Mouse (Mus musculus) E14TG2a.4 (cell line): ENCODE data around the gene Pax1.
A peak's percentile ranks its signal among the peaks of the same experiment; 100 is the strongest.

Source experiments
- H3K27me3 ChIP-seq: 2 replicates; pipeline ENCODE4 v1.6.1; 2014; ENCODE audit warnings: low read length, control low read depth; ENCODE audit not compliant: insufficient read depth
- H3K36me3 ChIP-seq: 2 replicates; pipeline ENCODE4 v1.6.1; 2014; ENCODE audit warnings: low read length, control low read depth; ENCODE audit not compliant: insufficient read depth
- H3K4me1 ChIP-seq: replicated peaks from 2 replicates; pipeline ENCODE4 v1.6.1; 2014; ENCODE audit warnings: low read depth, low read length, control low read depth
- H3K4me3 ChIP-seq: replicated peaks from 2 replicates; pipeline ENCODE4 v1.5.1; 2014; ENCODE audit warnings: mild to moderate bottlenecking, low read length
- H3K9me3 ChIP-seq: 2 replicates; pipeline ENCODE4 v1.6.1; 2014; ENCODE audit warnings: low read length, control low read depth
- CTCF ChIP-seq: conservative IDR thresholded peaks from 2 replicates; pipeline ENCODE4 v1.5.1; 2014; ENCODE audit warnings: low read length
- NANOG ChIP-seq: IDR thresholded peaks from 2 replicates; pipeline ENCODE4 v1.6.1; 2014; ENCODE audit warnings: borderline replicate concordance, low read length, mixed read lengths
- POU5F1 ChIP-seq: IDR thresholded peaks from 2 replicates; pipeline ENCODE4 v1.6.1; 2014; ENCODE audit warnings: low read length, borderline replicate concordance

Gene Pax1

DNA sequence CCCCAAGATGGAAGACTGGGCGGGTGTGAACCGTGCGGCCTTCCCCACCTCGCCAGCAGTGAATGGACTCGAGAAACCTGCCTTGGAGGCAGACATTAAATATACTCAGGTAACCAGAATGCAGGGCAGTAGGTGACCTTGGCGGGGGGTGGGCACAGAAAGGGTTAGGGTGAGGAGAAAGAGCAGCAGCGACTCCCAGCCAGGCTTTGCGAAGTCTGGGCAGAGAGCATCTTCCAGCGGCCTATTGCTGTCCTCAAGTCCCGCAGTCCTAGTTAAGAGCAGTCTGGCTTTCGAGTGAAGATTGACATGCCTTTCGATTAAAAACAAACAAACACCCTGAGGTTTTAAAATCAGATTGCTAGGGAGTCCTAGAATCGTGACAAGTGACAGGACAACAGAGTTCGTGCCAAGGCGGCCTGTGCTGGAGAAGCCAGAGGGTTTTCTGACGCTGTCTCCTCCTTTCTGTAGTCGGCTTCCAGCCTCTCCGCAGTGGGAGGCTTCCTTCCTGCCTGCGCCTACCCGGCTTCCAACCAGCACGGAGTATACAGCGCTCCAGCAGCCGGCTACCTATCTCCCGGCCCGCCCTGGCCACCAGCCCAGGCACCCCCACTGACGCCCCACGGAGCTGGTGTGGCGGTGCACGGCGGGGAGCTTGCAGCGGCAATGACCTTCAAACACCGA is 6.3 kb downstream of the Pax1 start:
- TF ChIP-seq POU5F1 (no peak), NANOG (no peak), CTCF (no peak)
- peaks cover 88% of the 10 kb centered on the region for H3K27me3 ChIP-seq
- peaks cover 61% of the 10 kb centered on the region for H3K4me1 ChIP-seq
- H3K9me3 ChIP-seq: no peaks in the 10 kb centered on the region; the same call in 1 of the 2 replicates
- H3K4me3 ChIP-seq: peak overlapping the region; percentile 29; the same call in 1 of the 2 replicates
- no peaks in the 10 kb centered on the region for H3K36me3 ChIP-seq

DNA sequence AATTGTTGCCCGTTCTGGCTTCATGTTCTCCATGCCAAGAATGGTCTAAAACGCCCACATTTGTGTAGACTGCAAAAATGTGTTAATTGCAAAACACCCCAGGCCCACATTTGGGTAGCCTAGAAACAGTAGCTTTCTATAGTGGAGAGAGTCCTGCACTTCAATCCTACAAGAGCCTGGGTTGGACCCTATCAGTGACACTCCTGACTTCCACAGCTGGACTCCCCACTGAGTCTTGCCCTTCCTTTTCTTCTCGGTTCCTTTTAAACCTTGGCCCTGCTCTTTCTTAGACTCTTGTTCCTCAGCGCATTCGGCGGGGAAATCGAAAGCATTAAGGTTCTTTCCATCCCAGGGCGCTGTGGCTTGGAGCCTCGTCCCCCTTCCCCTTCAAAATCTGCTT is 7.8 kb downstream of the Pax1 start:
- TF ChIP-seq NANOG (no peak), CTCF (no peak), POU5F1 (no peak)
- H3K36me3 ChIP-seq: no peaks in the 10 kb centered on the region

GRCm38 (mm10) chr2:147370091-147370490 is 8.4 kb downstream of the Pax1 start:
- Histone ChIP-seq H3K4me1 (peaks cover 58% of the 10 kb centered on the region), H3K27me3 (peaks cover 89% of the 10 kb centered on the region), H3K9me3 (no peaks in the 10 kb centered on the region), H3K36me3 (no peaks in the 10 kb centered on the region), H3K4me3 (no peak overlapping the region)
- TF ChIP-seq CTCF: no peak
- TF ChIP-seq POU5F1: no peak
- no peak for TF ChIP-seq NANOG

More for the DNA sequence above, 7.8 kb downstream of the Pax1 start:
- peaks cover 87% of the 10 kb centered on the region for H3K27me3 ChIP-seq
- no peaks in the 10 kb centered on the region for H3K9me3 ChIP-seq
- H3K4me3 ChIP-seq: no peak overlapping the region
- H3K4me1 ChIP-seq: peaks cover 58% of the 10 kb centered on the region

- Histone ChIP-seq H3K36me3 (no peaks in the 10 kb centered on the region), H3K9me3 (no peaks in the 10 kb centered on the region), H3K4me1 (peaks cover 46% of the 10 kb centered on the region), H3K27me3 (peaks cover 82% of the 10 kb centered on the region), H3K4me3 (no peak overlapping the region)
- no peak for TF ChIP-seq POU5F1
- TF ChIP-seq CTCF: no peak
- TF ChIP-seq NANOG: no peak
Observed at GRCm38 (mm10) chr2:147371289-147371688, 9.6 kb downstream of the Pax1 start.

GRCm38 (mm10) chr2:147371840-147372239 is 10.1 kb downstream of the Pax1 start:
- Histone ChIP-seq H3K4me3 (no peak overlapping the region), H3K9me3 (no peaks in the 10 kb centered on the region), H3K27me3 (peaks cover 82% of the 10 kb centered on the region), H3K4me1 (peaks cover 43% of the 10 kb centered on the region), H3K36me3 (no peaks in the 10 kb centered on the region)
- TF ChIP-seq CTCF (no peak), POU5F1 (no peak), NANOG (no peak)

DNA sequence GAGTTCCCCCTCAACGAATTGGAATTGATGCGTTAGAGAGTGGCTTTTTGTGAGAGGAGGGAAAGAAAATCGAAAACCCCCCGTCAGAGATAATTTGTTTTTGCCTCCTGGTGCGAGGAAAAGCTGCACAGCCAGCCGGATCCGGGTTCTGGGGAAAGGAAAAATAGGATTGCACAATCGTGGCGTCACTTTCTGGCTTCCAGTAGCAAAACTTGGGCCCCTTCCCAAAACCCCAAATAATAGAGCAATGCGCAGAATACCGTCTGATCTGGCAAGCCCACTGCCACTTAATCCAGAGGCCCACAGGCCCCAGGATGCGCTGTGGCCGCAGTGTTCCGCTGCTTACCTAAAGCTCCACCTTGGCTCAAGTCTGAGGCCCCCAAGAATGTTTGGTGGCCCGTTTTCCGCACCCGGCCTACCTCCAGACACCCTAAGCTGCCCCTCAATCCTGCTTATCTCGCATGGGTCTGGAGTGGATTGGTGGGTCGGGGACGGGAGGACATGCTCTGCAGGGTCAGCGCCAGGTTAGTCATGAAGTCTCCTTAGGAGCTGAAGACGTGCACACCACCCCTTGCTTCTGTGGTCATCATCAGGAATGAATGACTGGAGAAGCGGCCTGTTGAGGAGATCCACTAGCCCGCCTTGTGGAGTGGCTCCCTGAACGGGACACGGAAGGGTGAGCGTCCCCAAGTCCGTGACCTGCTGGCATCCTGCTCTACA is 11.4 kb downstream of the Pax1 start:
- Histone ChIP-seq H3K4me1 (peaks cover 30% of the 10 kb centered on the region), H3K4me3 (peak overlapping the region; percentile 64), H3K36me3 (no peaks in the 10 kb centered on the region), H3K27me3 (peaks cover 82% of the 10 kb centered on the region), H3K9me3 (no peaks in the 10 kb centered on the region)
- TF ChIP-seq NANOG: no peak
- TF ChIP-seq CTCF: no peak
- no peak for TF ChIP-seq POU5F1

- Histone ChIP-seq H3K4me3 (peak overlapping the region; percentile 64), H3K4me1 (peaks cover 27% of the 10 kb centered on the region), H3K9me3 (no peaks in the 10 kb centered on the region), H3K36me3 (no peaks in the 10 kb centered on the region), H3K27me3 (peaks cover 80% of the 10 kb centered on the region)
- no peak for TF ChIP-seq POU5F1
- TF ChIP-seq CTCF: no peak
- TF ChIP-seq NANOG: no peak
Observed at GRCm38 (mm10) chr2:147373667-147374007, 11.9 kb downstream of the Pax1 start.

- no peak for TF ChIP-seq CTCF
- no peak for TF ChIP-seq POU5F1
- TF ChIP-seq NANOG: no peak
- Histone ChIP-seq H3K36me3 (no peaks in the 10 kb centered on the region), H3K27me3 (peaks cover 80% of the 10 kb centered on the region)
Observed at GRCm38 (mm10) chr2:147374245-147374644, 12.5 kb downstream of the Pax1 start.

DNA sequence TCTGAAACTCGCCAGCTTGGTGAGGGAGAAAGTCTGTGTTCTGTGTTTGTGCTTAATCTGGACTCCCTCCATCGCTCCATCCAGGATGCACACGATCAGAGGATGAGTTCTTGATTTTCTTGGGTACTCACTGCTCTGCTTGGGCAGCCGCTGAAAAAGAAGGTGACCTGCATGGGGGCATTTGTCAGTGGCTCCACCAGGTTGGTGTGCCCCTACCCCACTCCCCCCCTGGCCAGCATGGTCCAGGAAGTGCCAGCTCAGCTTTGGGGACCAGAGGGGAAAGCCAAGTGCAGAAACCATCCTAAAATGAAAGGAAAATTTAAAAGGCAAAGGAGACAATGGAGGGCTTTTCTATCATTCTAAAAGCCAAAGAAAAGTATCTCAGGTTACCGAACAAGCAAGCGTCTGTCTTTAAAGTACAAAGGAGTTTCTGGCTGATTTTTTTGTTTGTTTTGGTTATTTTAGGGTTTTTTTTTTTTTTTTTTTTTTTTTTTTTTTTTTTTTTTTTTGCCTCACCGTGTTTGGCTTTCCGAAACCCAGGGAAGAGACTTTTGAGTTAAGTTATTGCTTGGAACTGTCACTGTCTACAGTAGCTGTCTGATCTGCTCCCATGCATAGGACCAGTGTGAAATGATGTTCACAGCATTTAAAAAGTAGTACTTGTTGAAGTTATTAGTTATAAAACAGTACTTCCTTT is 13.4 kb downstream of the Pax1 start:
- TF ChIP-seq NANOG: no peak
- no peak for TF ChIP-seq CTCF
- TF ChIP-seq POU5F1: no peak

More at GRCm38 (mm10) chr2:147374245-147374644, 12.5 kb downstream of the Pax1 start:
- Histone ChIP-seq H3K9me3 (no peaks in the 10 kb centered on the region), H3K4me1 (peaks cover 27% of the 10 kb centered on the region), H3K4me3 (no peak overlapping the region)

More for the DNA sequence above, 13.4 kb downstream of the Pax1 start:
- Histone ChIP-seq H3K36me3 (no peaks in the 10 kb centered on the region), H3K27me3 (peaks cover 71% of the 10 kb centered on the region), H3K4me3 (no peak overlapping the region), H3K4me1 (peaks cover 18% of the 10 kb centered on the region), H3K9me3 (no peaks in the 10 kb centered on the region)
